Mouse (Mus musculus) lung, postnatal 4 days (tissue): ENCODE measurements at regions not wholly inside any gene's neighbourhood (a gene's known extent, or its start where the extent isn't known, plus 50 kb on each side); places are given as distances from the start of the nearest gene placed in this dataset.

Experiments used
- DNase-seq, 2 experiments: peaks; one replicate each; pipeline ENCODE4 v3.0.0; 2021

DNA sequence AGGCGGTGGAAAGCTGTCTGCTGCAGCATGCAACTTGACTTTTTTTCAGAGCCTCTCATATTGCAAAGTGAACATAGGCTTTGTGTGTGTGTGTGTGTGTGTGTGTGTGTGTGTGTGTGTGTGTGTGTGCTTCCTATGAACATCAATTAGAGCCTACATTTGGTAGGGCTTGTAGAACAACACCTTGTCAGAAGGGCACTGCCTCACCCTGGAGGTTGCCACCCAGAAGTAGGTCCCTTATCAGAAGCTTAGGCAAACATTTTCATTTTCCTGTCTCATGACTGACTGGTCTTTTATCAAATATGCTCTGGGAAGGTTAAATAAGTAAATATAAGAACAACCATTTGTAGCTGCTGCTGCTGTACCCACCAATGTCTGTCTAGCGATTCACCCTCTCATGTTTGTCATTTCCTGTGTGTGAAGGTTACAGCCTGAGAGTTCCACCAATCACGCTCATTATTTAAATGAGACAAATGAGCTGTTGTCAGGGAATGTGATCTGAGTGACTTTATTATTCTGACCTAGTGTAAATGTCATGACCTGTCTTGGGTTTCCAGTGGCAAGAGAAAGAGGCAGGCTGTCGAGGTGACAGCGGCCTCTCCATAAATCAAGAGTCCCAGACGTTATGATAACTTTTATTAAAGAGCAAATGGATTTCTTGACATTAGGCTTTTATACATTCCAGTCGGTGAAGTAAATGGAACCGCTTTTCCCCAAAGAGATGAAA is 310.1 kb downstream of the Irx1 start:
- no peak for DNase-seq

DNA sequence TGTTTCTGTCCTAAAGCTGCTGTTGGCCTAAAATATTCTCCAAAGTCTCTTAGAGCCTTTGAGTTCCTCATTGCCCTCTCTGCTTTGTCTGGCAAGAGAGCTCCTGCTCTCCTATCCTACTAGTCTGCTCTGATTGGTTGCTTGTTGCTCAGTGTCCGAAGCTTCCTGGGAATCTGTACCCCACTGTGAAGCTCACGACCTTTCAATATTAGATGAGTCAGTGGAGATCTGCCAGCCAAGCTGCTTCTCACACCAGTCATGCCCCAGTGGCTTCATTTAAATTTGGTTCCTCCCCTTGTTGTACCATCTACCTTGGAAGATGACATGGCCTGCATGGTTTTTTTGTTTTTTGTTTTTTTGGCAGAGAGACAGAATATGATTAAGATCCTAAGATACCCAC is 313.6 kb downstream of the Irx1 start:
- no peak for DNase-seq

DNA sequence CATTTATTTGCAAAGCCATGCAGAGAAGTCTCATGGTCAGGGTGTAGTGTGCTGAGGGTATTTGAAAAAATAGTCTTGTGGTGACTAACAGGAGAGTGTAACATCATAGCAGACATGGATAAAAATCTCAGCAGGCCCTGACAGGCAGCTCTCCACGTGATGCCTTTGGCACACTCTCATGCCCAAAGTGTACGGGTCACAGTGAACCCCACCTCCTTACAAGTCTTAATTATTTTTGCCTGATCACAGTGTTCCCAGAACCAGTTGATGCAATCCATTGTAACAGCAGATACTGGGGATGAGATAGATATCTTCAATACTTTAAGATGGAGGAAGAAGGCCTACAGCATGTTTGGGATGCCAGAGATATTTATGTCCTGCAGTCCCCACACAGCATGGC is 314.5 kb downstream of the Irx1 start:
- no peak for DNase-seq

DNA sequence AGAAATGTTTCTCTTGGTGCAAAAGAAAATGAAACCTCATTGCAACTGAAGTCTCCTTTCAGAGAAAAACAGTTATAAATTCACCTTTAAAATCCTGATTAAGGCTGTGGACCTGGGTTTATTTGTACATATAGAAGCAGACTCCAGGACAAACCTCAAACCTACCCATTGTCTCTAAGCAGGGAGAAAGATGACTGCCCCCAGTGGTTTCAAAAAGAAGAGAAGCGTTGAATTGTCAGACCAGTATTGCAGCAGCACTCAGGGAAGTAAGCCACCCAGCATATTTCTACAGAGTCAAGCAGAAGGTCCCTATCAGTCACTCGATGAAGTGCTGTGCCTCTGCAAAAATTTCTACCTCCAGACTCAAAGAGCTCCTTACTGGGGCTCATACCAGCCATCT is 332.1 kb downstream of the Irx1 start:
- no peak for DNase-seq

DNA sequence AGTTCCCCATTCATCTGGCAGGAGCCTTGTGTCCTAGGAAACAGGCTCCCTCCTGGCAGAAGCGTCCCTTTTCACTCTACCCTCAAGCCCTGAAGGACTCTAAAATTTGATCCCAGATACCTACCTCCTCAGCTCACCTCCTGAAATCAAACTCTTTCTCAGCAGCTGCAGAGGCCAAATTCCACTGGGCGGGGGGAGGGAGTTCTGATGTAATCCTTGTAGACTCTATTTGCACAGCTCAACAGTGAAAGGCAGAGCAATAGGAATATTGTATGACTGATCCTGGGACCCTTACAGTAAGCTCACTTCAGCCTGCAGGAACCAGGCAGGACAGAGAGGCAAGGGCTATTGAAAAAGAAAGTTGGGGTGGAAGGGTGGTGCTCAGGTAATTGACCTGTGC is 346.3 kb downstream of the Irx1 start:
- DNase-seq: no peak

DNA sequence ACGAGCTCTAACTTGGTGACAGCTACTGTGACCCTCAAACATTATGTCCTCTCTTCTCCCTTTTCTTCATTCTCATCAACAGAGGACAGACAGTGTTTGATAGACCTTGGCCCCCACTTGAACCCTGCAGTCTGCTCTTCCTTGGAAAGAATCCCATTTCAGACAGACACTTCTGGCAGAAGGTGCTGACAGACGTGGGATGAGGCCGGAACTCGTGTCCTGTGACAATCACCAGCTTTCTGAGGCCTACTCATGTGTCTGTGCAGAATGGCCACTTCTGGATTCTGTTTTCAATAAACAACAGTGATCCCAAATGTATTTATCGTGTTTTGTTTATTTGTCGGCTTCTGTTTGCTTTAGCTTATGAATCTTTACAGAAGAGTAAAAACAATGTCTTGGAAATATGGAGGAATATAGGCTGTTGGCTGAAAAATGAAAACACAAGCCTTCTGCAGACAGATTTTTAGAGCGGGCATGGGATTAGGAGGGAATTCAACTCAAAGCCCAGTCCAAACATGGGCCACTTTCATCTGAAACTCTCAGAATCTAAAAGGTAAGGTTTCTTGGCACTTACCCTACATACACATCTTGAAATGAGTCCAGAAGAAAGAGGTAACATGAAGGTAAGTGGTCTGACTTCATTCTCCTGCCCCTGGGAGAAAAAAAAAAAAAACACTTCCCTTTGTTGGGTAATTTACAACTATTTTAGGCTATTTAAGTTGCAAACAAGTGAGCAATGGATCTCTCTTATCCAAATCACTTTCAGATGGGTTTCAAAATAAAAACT is 350.9 kb downstream of the Irx1 start:
- peak in 1 of 2 experiments; percentile 38 for DNase-seq

DNA sequence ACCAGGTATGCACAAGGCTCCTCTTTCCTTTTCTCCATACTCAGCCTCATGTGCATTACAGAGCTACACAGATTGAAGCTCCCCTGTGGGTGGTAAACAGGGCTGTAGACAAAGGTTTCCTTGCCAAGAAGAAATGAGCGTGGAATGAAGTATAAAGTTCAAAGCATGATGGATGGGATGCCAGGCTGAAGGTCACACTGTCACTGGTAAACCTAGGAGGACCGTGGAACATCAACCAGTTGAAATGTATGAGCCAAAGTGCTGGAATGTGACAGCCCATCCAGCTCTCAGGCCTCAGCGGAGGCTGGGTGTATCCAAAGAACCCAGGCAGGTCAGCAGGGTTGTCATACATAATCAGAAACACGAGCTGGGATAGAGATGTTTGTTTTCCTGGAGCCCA is 381.0 kb downstream of the Irx1 start:
- DNase-seq: no peak

DNA sequence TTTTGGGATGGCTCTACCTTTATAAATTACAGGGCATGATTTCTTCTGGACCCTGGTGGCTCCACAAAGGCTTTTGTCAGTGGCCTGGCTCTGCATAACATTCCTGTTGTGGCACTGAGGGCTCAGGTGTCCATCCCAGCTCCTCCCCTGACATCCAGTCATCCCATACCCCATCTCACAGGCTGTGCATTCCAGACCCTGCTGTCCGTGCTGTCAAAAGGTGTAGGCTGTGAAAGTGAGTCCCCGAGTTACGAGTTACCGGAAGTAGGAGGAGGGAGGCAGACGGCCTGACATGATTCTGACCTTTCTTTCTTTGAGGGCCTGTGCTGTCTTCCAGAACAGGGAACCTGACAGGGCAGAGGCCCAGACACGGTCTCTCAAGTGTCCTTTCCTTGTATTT is 397.6 kb downstream of the Irx1 start:
- no peak for DNase-seq

DNA sequence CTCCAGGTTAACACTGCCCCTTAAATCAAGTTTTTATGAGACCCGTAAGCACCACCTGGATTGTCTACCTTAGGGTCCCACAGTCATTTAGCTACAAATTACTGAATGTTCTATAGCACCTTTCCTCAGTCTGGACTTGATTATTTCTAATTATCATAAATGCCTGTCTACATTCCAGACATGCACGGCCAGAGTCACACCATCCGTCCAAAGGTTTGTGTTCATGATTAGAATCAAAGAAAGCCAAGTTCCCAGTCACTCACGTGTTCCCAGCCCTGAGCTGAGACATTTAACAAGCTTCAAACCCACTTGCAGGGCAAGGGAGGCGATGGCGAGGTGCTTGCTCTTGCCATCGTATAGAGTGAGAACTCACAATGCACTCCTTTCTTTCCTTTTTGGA is 398.1 kb downstream of the Irx1 start:
- DNase-seq: no peak

DNA sequence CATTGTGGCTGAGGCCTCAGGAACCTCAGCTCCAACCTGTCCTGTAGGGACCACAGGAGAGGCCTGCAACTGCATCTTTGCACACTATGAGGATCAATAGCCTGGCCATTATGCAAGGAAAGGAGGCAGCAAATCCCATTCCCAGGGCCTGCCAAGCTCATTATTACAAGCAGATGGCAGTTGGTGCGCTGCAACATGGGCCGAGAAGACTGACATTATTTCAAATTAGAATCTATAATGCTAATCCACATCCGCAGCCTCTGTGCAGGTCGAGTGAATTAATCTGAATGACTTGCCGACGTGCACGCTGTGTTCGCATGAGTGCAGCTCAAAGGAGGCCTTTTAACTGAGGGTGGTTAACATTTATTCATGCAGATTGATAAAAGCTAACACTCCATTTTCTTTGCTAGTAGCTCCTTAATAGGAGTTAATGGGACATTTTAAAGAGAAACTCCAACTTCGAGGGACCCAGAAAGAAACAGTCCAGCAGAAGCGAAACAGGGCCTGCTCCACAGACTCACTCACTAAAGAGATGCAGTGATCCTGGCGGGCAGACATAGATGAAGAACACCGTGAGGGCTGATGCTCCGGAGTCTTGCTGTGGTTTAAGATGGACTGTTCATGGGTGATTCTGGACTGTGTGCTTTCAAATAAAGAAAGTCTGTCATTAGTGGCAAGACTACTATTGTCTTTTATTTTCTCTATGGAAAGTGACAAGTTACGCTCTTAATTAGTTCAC is 404.9 kb downstream of the Irx1 start:
- DNase-seq: no peak

DNA sequence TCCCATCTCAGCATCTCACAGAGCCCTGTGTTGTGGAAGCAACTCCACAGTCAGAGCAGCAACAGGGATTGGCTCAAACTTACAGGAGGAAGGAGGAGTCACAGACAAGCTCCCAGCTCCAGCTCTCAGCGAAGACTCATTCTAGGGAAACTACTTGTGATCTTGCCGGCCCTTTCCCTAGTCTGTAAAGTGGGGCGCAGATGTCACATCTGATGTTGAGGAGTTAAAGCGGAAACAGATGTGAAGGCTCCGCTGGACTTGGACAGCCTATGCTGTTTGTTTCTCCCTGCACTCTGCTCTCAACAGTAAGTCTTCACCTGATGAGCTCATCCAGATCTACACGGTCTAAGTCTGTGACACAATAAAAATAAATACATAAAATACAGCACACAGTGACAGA is 408.1 kb downstream of the Irx1 start:
- DNase-seq: no peak

DNA sequence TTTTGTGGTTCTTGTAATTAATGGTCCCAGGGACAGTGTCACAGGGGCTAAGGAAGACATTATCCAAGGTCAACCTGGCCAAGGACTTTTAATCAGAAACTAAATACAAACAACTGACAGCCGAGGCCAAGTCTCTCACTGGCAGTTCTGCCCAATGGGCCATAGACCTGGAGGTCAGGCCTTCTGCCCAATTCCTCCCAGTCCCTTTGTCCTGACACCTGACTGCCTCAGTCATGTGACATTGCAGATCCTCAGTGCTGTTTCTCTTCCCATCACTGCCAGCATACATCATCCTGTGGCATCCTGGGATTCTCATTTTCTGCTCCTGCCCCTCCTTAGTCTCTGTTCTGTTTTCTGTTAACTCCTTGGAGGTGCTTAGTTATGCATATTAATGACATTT is 413.4 kb downstream of the Irx1 start:
- DNase-seq: no peak

DNA sequence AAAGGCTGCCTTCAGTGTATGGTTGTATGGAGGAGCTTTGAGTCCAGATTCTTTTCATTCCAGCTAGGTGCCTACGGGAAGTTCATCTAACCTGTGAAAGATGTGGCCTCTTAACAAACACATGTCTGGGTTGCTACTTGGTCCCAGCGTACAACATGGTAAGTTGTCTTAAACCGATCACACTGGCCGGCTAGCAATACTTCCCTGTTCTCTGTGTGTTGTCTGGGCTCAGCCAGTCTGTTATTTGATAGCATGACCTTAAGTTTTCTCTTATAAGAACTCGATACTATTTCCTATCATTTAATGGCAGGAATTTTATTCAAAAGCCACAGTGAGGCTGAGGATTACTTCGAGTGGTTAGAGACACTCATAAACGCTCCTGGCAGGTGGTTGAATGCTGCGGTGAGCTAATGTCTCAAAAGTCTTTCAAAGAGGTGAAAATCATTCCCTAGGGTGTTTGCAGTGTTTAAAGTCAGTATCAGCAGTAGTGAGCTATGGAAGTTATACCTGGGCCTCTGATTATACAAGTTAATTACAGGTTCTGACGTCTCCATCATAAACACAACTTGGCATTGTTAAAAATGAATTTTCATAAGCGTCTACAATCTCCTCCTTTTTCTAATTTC is 414.2 kb downstream of the Irx1 start:
- no peak for DNase-seq

DNA sequence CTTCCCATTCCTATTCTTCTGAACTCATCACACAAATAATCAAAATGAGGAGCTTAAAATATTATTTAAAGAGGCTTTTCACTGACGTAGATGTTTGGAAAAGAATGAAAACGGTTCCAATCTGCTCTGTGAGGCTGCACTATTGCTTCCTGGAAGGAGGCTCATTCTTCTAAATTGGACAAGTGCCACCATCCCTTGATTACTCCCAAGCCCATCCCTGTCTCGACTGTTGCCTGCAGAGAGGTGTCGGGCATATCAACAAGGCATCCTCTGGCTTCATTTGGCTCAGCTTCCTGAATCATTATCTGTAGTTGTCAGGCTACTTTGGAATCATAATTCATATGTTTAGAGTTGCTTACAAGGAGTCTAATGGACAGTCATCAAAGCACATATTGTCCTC is 425.3 kb downstream of the Irx1 start:
- DNase-seq: no peak

DNA sequence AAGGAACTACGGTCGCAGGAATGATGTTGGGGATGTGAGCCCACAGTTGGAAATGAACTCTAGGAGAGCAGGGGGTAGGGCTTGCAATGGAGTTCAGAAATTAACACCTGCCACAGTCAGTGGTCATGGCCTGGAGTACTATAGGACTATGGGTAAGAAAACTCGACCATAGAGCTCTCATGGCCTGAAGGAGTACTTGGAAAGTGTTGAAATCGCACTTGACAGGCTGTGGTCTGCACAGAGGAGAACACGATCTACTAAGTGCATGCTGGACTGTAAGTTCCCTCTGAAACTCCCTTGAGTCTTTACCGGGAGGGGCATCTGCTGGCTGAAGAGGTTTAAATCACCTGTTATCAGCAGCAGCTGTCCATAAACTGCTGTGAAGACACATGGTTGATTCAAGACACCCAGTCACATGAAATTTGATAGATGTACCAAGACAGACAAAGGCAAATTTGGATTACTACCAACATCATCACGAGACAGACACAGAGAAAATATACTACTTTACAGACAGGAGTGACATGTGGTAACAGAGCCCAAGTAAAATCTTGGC is 430.6 kb downstream of the Irx1 start:
- DNase-seq: peak; percentile 36 to 44

DNA sequence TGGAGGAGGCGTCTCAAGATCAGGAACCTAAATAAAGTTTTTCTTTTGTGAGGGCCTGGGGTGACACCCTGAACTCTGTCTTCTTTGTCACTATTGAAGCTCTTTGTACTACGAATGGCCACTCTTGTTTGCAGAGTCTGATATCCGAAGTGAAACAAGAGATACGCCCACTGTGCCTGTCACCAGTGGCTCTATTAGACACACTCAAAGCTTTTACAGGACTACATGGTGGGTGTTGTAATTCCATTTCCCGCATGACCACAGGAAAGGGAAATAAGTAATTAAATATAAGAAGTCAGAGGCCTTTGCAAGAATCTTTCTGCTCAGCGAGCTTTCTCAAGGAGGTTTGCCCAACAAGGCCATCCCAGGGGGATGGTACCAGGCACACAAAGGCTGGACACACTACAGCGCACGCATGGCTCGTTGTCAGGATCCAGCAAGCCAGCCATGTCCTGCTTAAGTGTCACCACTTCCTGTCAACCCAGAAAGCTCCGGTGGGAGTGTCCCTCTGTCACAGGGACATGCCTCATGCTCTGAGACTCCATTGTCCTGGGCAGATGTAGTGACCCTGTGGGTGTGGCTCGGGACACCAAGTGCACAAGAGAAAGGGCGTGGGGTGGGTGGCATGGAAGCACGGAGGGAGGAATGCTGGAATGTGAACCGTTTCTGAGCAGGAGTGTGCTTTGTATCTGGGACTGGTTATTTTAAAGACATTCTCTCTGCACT is 434.0 kb downstream of the Irx1 start:
- DNase-seq: no peak

DNA sequence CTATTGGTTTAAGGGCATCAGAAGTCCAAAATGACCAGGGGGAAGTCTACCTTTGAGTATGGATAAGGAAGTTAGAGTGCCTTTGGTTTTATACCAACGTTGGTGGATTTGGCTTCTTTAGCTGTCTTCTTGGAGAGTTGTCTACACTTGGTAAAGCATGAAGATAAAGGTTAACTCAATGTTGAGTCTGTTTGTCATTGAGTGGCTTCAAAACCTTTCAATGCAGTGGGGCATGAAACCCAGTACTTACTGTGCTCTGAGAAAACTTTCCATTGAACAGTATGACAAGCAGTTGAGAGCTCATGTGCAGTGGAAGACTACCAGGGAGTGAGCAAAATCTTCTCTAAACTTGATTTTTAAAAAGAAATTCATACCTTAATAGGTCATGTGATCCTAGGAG is 445.7 kb downstream of the Irx1 start:
- DNase-seq: no peak

DNA sequence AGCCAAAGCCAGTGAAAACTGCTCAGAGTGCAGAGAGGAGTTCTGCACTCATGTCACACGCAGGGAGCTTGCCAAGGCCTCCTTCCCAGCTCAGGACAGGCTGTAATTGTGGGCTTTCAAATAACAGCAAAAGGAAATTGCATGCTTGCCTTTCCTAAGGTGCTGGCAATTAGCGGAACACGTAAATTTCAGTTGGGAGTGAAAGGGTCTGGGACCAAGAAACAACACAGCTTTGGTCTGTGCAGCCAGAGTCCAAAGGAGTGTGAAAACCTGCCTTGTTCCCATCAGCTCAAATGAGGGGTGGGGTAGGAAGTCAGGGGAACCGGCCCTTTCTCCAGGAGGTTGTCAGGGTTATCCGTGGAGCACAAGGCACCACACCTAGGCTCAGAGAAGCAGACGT is 450.3 kb downstream of the Irx1 start:
- DNase-seq: no peak

DNA sequence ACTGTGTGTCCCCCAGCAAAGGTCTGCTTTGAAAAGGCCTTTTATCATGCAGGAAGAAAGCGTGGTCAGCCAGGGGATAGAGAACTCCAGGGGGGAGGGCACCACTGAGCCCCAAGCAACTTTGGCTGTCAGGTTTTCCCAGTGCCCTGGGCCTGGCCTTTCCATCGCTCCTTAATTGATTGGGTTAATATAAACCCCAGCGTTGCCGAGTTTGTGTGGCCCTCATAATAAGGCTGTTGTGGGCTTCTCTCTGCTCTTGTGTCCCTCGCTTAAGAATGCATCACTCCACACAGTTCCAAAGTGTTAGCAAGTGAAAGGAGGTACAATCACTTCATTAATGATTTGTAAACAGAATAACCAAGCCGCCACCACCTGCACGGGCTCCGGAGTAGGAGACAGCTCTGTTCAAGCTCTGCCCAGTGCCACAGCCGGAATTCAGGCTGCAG is 455.5 kb downstream of the Irx1 start:
- DNase-seq: no peak

DNA sequence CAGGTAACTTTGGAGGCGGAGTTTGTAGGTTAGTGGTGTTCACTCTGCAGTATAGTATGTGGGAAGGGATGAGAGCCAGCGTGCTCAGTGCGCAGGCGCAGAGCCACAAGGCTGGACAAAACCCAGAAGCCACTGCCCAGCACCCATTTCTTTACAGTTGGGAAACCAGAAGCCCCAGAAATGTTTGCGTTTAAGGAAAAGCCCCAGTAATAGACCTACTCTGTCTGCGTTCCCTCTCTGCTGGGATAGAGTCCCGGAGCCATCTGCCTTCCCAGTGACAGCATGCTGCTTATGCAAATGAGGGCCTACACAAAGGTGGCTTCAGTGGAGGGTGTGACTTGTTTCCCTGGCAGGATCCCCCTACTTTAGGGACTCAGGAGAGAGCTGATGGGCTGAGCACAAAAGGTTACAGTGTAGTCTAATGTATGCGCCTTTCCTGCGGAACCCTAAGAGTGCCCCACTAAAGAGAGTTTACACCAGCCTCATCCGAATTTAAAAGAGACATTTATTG is 456.0 kb downstream of the Irx1 start:
- peak; percentile 6 to 43 for DNase-seq

DNA sequence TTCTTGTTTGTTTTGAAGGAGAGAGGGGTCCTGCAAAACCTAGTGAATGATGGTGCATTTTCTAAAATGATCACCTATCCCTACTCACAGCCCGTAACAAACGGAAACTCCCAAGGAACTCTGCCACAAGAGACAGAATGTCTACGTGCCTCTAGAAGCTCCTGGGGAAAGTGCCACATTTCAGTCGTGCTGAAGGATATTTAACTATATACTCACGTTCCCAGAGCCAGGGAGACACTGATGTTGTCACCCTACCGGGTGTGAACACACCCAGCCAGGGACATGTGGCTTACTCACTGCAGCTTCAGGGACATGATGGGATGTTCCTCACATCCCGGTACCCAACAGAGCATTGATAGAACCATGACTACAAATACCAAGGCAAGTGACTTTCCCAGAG is 456.7 kb downstream of the Irx1 start:
- no peak for DNase-seq

DNA sequence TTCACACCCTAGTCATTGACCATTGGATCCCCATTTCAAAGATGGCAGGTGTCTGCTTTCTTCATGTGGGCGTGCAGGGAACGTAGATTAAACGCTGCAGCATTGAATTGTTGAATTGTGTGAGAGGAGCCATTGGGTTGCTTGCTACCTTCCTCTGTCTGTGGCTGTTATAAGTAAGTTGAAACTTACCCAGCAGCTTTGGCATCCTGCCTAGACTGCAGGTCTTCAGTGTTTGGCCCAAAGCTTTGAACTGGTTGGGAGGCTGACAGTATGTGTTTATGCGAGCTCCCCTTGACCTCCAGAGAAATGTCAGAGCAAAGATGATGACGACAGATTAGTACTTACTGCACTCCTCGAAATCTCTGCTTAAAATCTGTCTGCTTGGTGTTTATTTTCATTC is 473.8 kb downstream of the Irx1 start:
- DNase-seq: no peak
